Mouse (Mus musculus): ENCODE results near the gene Zfp653.

GRCm38 (mm10) chr9:22076223-22076622 is 5.0 kb upstream of the Zfp653 start:
- no peak for TF ChIP-seq POLR2A (IDR thresholded peaks at IDR 0.05; ENCODE audit: low read depth, low read length)
- TF ChIP-seq CTCF (conservative IDR thresholded peaks at IDR 0.05; ENCODE audit: insufficient read depth, insufficient read length, low read depth, low read length), result no peak

Measured in kidney, adult 2 months (tissue).